Comparison of ENCODE assay signal across 24 mouse cellular contexts in genomic region chr17:23722376-23723125, GRCm38 (mm10). TPM values are rescaled to one million over a fixed set of nuclear protein-coding genes. Genes with fewer than 3 reads are reported as not detected.
DNase-seq lines count a peak whose midpoint lies in the region; ATAC-seq and TF ChIP-seq lines count a peak whose summit lies in the region.
"Had no signal": no experiment of that assay in that cellular context is flagged by ENCODE, and none has a peak within 500 bp of the region (broad histone marks: within the 10 kb centered on the region; RNA-seq: fewer than 3 reads in every experiment).

Gene 1520401A03Rik, minus strand, starts transcription at chr17:23722783.

- H3K27ac ChIP-seq in embryonic facial prominence, embryonic 14.5 days (replicated peaks; ENCODE audit: low read depth, low read length) = no peak within 1 kb of the TSS
- H3K27ac ChIP-seq in embryonic facial prominence, embryonic 10.5 days (replicated peaks) = no peak within 1 kb of the TSS
- H3K27ac ChIP-seq in kidney, postnatal 0 days = no peak within 1 kb of the TSS
- H3K27ac ChIP-seq: gastrocnemius, adult 2 months; hindbrain, embryonic 14.5 days; intestine, embryonic 15.5 days had no signal

- no peak within 1 kb of the TSS for H3K4me3 ChIP-seq in embryonic facial prominence, embryonic 14.5 days (ENCODE audit: low read depth, low read length)
- no peak within 1 kb of the TSS for H3K4me3 ChIP-seq in embryonic facial prominence, embryonic 10.5 days
- no peak within 1 kb of the TSS for H3K4me3 ChIP-seq in kidney, postnatal 0 days (replicated peaks; ENCODE audit: low read depth, low read length)
- H3K4me3 ChIP-seq: gastrocnemius, adult 2 months; intestine, embryonic 15.5 days had no signal

- no peak for ATAC-seq in embryonic facial prominence, embryonic 14.5 days (ENCODE audit: low read depth)
- ATAC-seq in kidney, postnatal 0 days (replicated peaks; ENCODE audit: low FRiP score, low read depth) = no peak
- ATAC-seq: CD4-positive, CD25-positive, alpha-beta regulatory T cell, adult 4 months; forebrain, postnatal 0 days; intestine, embryonic 15.5 days had no signal

- no peaks in the 10 kb centered on the region for H3K36me3 ChIP-seq in embryonic facial prominence, embryonic 14.5 days (ENCODE audit: control insufficient read depth, insufficient read depth, low read length)
- no peaks in the 10 kb centered on the region for H3K36me3 ChIP-seq in embryonic facial prominence, embryonic 10.5 days (replicated peaks)
- H3K36me3 ChIP-seq in kidney, postnatal 0 days (ENCODE audit: insufficient read depth, low read length) = no peaks in the 10 kb centered on the region
- H3K36me3 ChIP-seq: G1E; intestine, embryonic 15.5 days had no signal

- 0 out of 2 replicates have a peak, but pooled peaks cover 9% of the 10 kb centered on the region for H3K4me1 ChIP-seq in embryonic facial prominence, embryonic 14.5 days (ENCODE audit: control insufficient read depth, insufficient read depth, low read length)
- peaks cover 22% of the 10 kb centered on the region for H3K4me1 ChIP-seq in embryonic facial prominence, embryonic 10.5 days
- peaks cover 4% of the 10 kb centered on the region; the same call in 1 of the 2 replicates for H3K4me1 ChIP-seq in kidney, postnatal 0 days (replicated peaks; ENCODE audit: insufficient read depth, low read length)

- H3K27me3 ChIP-seq in embryonic facial prominence, embryonic 14.5 days (replicated peaks; ENCODE audit: control insufficient read depth, insufficient read depth, low read length) = no peaks in the 10 kb centered on the region
- peaks cover 26% of the 10 kb centered on the region for H3K27me3 ChIP-seq in embryonic facial prominence, embryonic 10.5 days (replicated peaks; ENCODE audit: low read depth, poor library complexity, severe bottlenecking)
- no peaks in the 10 kb centered on the region for H3K27me3 ChIP-seq in kidney, postnatal 0 days (ENCODE audit: insufficient read depth, low read length)
- H3K27me3 ChIP-seq: intestine, embryonic 15.5 days had no signal

- no peak for TF ChIP-seq CTCF in kidney, postnatal 0 days (IDR thresholded peaks at IDR 0.05; ENCODE audit: low read depth)

- WGBS in embryonic facial prominence, embryonic 14.5 days = 72% methylated on average over 5 of the region's 7 CpGs
- WGBS in embryonic facial prominence, embryonic 10.5 days = 70% methylated on average over 7 of the region's 7 CpGs
- WGBS in kidney, postnatal 0 days = 65% methylated on average over 7 of the region's 7 CpGs

- no peak within 1 kb of the TSS for H3K4me2 ChIP-seq in embryonic facial prominence, embryonic 14.5 days (ENCODE audit: low read depth, low read length)
- H3K4me2 ChIP-seq in kidney, postnatal 0 days (ENCODE audit: low read length) = no peak within 1 kb of the TSS
- H3K4me2 ChIP-seq: hindbrain, embryonic 14.5 days; intestine, embryonic 15.5 days had no signal

- no peaks in the 10 kb centered on the region for H3K9me3 ChIP-seq in embryonic facial prominence, embryonic 14.5 days (ENCODE audit: control insufficient read depth, low read length)
- no peaks in the 10 kb centered on the region for H3K9me3 ChIP-seq in embryonic facial prominence, embryonic 10.5 days
- H3K9me3 ChIP-seq in kidney, postnatal 0 days (replicated peaks; ENCODE audit: low read length) = no peaks in the 10 kb centered on the region
- H3K9me3 ChIP-seq: G1E; intestine, embryonic 15.5 days had no signal

- DNase-seq in adrenal gland, adult (ENCODE audit: inconsistent age in 2 of 2, low spot score in 1 of 2) = peak; percentile 61 to 83
- DNase-seq in adrenal gland, postnatal 10 days = no peak
- DNase-seq in embryonic facial prominence, embryonic 14.5 days (ENCODE audit: low spot score) = peak; percentile 48
- DNase-seq in embryonic facial prominence, embryonic 10.5 days (ENCODE audit: low spot score) = no peak
- no peak for DNase-seq in kidney, postnatal 0 days (ENCODE audit: low spot score)
- DNase-seq in kidney, adult 8-10 months = no peak
- DNase-seq in layer of hippocampus, postnatal 10 days (ENCODE audit: low spot score in 2 of 2) = no peak
- DNase-seq: B cell, adult 2 months; cerebellum, adult 2 months; cerebellum, postnatal 10 days; forebrain, postnatal 0 days; gastrocnemius, adult 2 months; gastrocnemius, postnatal 25 days; heart, postnatal 10 days; heart, postnatal 4 days; kidney, adult 18-20 months had no signal

- H3K9ac ChIP-seq in embryonic facial prominence, embryonic 14.5 days (ENCODE audit: low read depth, low read length) = no peak within 1 kb of the TSS
- 0 out of 2 replicates have a peak within 1 kb of the TSS, but pooled peaks have one; percentile 18 for H3K9ac ChIP-seq in kidney, postnatal 0 days (ENCODE audit: low read depth, low read length)
- H3K9ac ChIP-seq: forebrain, postnatal 0 days; hindbrain, embryonic 14.5 days; intestine, embryonic 15.5 days had no signal

RNA-seq across cellular contexts. Expression of gene 1520401A03Rik, which starts in this region (rescaled TPM):
- total RNA-seq in adrenal gland, postnatal 10 days (2021) = 1 to 10 TPM in 1 of 2 experiments, under 1 TPM in 1; 0.67 to 1.1 TPM
- 1.6 and 2.8 TPM in 2 replicates for polyA plus RNA-seq in embryonic facial prominence, embryonic 14.5 days (2014; fragmentation: Nextera tagmentation; extraction: Ambion mirVana)
- 0.05 TPM in 1 of 2 replicates, not detected in the other for polyA plus RNA-seq in embryonic facial prominence, embryonic 10.5 days (2016; fragmentation: Nextera tagmentation; extraction: Ambion mirVana)
- 0.05 and 0.30 TPM in 2 replicates for polyA plus RNA-seq in kidney, postnatal 0 days (2015; fragmentation: Nextera tagmentation; extraction: Ambion mirVana)
- total RNA-seq in layer of hippocampus, postnatal 10 days (2021) = under 1 TPM; 0.13 to 0.62 TPM
- total RNA-seq: forebrain, postnatal 0 days; gastrocnemius, adult 2 months; gastrocnemius, postnatal 25 days; granulocyte monocyte progenitor cell, adult 5-6 weeks; heart, adult 8-10 months; heart, postnatal 10 days; heart, postnatal 4 days had no signal
- polyA plus RNA-seq: forebrain, embryonic 11.5 days; forebrain, postnatal 0 days; heart, embryonic 14.5 days; intestine, embryonic 15.5 days had no signal

Comparison
In these comparisons a context has a peak if more than half of its experiments do, and no peak if none do; other contexts are left out.
1. DNase-seq: peak in adrenal gland, adult (2 of 2) and embryonic facial prominence, embryonic 14.5 days (single experiment); none in adrenal gland, postnatal 10 days (single experiment), embryonic facial prominence, embryonic 10.5 days (single experiment), kidney, postnatal 0 days (single experiment), kidney, adult 8-10 months (0 of 2) and layer of hippocampus, postnatal 10 days (0 of 2).